Mouse (Mus musculus): Measurements from ENCODE around the gene Ltv1. TPM values are rescaled to one million over a fixed set of nuclear protein-coding genes. Genes with fewer than 3 reads are reported as not detected.

The Ltv1 gene
- polyA plus RNA-seq, 1 experiment from 2014 or later, result 76.2 TPM

Other genes starting within 250 kb of the Ltv1 start
- 1.4 and 2.7 TPM in 2 replicates for gene Stx11, start 228.9 kb downstream of the Ltv1 start, polyA plus RNA-seq (2014; fragmentation: Nextera tagmentation; extraction: Ambion mirVana)
- gene Sf3b5, start 187.8 kb downstream of the Ltv1 start, polyA plus RNA-seq (2014; fragmentation: Nextera tagmentation; extraction: Ambion mirVana), result 38.3 and 40.7 TPM in 2 replicates
- 94.8 and 98.9 TPM in 2 replicates for gene Plagl1, start 132.7 kb downstream of the Ltv1 start, polyA plus RNA-seq (2014; fragmentation: Nextera tagmentation; extraction: Ambion mirVana)
- gene Zc2hc1b, start 15.1 kb downstream of the Ltv1 start, polyA plus RNA-seq (2014; fragmentation: Nextera tagmentation; extraction: Ambion mirVana), result not detected in 2 replicates